Mouse (Mus musculus) frontal cortex, adult (tissue): Measurements from ENCODE around the gene Krt42.
"Not testable (repeated sequence)": the region's sequence is repeated elsewhere in the genome, so short reads cannot be mapped to it uniquely, and the experiment has no call there.

Experiments
- ATAC-seq: cut with Nextera tagmentation; 2 replicates; pipeline ENCODE4 v1.9.2; 2017; ENCODE audit warnings: mild to moderate bottlenecking, moderate library complexity, mixed read lengths; ENCODE audit not compliant: low TSS enrichment

Gene Krt42

DNA sequence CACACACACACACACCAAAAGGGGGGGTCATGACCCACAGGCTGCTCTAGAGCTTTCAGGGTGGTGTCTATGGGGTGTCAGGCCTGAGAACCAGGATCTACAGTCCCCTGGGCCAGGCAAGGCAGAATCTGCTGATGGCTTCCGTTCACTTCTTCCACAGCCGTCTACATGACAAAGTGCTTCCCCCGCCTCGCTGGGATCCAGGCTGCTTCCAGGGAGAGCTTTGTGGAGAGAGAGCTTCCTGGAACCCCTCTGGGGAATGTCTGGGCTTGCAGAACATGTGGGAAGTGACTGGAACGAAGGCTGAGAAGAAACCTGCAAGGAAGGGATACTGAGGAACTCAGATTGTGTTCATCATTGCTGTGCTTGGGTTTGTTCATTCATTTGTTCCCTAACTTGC lies 9.1 kb upstream of the Krt42 start:
- ATAC-seq = no peak

DNA sequence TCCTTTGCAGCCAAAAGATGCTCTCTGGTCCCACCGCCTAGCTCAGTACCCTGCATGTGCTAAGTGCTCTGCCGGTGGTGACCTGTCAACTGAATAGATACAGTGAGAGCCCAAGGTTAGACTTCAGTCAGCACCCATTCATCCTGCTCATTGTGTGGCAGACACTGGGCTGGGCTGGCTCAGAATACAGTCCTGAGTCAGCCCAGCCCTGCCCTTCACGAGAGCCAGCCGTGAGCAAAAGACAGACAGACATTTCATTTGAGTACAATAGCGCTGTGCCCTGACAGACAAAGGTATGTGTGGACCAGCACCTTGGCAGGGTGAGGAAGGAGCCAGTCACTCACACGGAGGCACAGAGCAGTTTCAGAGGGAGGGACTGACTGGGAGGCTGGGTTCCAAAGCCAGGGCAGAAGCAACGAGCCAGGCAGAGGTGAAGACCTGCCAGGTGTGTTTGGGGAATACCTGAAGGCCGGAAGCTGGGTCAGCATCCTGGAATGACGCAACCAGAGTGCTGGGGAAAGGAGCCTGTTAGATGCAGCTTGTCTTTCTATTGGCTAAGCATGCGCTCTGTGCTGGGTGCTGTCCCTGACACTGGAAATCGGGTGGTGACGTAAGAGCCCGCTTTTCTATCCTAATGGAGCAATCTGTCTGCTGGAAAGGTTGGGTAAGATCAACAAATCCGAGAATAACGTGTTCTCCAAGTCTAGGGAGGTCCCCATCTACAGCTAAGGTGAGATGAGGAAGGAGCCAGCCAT lies 8.2 kb upstream of the Krt42 start:
- no peak for ATAC-seq

DNA sequence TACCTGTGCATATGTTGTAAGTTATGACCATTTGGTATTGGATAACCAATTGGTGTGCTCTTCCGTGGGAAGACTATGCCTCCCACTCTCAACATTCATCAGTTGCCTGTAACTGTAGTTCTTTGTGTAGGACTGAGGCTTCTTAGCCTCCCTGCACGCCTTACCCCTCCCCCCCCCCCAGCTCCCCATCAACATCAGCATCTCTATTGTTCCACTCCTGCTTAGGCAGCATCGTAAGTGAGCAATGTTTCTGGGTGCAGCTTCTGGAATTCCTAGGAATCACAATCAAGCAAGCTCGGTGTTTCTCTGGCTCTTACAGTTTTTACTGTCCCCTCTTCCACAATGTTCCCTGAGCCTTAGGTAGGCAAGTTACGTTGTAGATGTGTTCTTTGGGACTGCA lies 5.8 kb upstream of the Krt42 start:
- ATAC-seq = no peak

DNA sequence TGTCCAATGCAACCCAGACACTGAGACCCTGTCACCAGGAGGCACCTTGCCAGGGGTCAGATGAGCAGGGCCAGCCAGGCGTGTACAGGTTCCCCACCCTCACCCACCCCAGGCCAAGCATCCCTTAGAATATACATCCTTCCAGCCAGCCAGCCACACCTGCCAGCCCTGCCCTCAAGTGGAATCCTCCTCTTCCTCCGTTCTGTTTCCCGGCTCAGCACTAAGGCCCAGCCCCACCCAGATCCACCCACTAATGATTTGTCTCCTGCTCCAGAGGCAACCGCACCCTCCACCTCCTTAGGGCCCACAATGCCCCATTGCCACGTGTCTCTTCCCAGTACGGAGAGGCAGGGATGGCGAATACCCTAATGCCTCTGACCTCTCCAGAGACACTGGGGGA lies 5.0 kb upstream of the Krt42 start:
- no peak for ATAC-seq

DNA sequence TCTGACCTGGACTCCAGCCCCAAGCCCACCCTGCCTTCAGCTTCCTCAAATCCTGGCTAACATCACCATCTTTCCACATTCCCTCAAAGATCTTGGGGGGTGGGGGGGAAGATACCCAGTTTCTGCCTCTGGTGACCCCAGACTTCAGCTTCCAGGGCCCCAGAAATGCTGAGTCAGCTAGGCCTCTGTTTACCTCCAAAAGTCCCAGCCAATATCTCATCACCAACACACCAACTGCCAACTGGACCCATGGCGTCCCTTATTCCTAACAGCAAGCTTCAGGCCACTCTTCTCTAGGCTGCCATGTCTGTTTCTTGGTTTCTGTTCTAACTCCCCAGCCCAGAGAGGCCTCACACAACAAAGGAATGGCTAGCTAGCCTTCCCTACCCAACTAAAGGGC lies 2.2 kb upstream of the Krt42 start:
- ATAC-seq = no peak

DNA sequence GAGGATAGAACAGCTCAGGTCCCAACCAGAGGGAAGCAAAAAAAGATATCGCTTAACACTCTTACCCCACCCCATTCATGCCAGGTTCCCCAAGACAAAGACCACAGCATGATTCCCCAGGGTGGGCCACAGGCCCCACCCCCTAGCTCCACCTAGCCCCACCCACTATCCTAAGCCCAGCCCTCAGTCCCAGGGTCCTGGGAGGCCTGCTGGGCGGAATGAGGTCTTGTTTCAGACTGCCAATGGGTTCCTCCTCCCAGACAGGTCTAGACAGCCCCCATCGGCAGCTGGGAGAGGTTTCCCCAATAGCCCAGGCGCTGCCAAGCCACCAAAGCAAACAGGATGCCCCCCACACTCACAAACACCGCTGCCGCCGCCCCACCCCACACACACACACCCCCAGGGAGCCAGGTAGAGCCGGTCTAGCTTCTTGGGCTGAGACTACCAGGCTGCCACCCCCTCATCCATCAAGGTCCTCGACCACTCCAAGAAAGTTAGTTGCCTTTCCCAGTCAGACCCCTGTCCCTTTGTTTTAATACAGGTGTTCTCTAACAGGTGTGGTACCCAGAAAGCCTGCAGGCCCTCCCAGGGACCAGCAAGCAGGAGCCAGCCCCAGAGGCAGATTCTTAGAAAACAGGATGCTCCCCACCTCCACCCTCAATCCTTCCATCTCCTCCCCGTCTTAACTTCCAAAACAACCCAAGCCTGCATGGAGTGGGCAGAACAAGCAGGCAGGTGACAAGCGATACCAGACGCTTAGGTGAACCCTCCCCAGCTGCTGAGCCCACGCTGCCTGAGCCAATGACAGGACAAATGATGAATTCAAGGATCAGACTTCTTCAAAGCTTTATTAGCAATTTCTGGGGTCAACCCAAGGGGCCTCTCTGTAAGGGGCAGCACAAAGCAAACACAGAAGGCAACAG lies 7.4 kb downstream of the Krt42 start:
- no peak for ATAC-seq

DNA sequence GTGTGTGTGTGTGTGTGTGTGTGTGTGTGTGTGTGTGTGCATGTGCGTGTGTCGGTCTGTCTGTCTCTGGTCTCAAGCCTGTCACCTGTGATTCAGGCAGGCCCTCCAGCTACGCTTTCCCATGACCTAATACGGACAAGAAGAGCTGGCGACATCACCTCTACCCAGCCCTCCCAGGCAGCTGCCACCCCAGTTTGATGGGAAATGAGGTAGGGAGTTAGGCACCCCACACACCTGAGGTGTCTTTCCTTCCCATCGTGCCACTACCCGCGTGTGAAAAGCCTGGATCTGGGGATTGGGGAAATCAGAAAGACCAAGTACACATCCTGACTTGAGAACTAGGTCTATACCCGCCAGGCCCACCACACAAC lies 8.5 kb downstream of the Krt42 start:
- no peak for ATAC-seq

DNA sequence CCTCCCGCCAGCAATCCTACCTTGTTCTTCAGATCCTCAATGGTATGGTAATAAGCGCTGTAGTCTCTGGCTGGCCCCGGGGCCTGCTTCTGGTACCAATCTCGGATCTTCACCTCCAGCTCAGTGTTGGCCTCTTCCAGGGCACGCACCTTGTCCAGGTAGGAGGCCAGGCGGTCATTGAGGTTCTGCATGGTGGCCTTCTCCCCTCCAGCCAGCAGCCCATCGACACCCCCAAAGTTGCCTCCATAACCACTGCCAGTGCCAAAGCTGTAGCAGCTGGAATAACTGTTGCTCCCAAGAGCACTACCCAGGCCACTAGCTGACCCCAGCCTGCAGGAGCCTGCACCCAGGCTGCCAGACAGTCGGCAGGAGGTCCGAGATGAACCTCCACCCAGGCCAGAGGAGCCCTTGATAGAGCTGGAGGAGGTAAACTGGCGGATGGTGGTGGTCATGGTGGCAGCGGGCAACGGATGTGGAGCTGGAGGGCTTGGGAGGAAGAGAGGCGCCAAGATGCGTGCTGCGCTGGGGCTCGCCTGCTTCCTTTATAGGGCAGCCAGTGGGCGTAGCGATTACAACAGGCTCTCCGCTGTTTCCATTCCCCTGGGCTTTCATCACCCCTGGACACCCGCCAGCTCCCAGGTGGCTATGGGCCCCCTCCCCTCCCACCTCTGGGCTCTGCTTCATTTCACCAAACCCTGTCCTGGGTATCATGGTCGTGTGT lies 9.0 kb downstream of the Krt42 start, which contains the start of gene Krt17:
TSS of gene Krt17 (minus strand) at position 516 of the 721 bp plus-strand sequence.
- no peak for ATAC-seq

DNA sequence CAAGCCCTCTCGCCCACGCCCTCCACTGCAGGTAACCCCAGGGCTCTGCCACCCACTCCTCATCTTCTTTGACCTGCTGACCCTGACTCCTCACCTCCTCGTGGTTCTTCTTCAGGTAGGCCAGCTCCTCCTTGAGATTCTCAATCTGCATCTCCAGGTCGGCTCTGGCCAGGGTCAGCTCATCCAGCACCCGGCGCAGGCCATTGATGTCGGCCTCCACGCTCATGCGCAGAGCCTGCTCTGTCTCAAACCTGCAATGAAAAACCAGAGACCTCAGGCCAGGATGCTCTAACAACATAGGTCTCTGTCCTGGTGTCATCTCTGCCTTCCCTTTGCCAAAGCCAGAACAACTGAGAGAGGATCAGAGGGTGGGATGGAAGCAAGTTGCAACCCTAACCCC lies 10.6 kb downstream of the Krt42 start:
- no peak for ATAC-seq

DNA sequence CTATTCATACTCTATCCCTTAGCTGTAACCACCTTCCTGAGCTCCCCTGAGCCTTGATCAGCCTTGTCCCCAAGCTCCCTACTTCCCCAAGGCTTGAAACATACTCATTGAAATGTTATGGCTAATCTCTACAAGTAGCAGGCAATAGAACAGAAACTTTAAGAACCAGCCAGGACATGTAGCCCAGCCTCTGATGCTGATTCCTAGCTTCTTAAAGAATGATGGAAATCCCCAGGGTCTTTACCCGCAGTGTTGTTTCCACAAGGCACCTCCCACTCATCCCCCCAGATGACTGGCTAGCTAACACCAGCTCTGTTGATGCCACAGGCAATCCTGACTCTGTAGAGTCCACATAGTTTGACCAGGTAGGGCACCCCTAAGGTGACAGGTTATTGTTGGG lies 11.7 kb downstream of the Krt42 start:
- no peak for ATAC-seq

DNA sequence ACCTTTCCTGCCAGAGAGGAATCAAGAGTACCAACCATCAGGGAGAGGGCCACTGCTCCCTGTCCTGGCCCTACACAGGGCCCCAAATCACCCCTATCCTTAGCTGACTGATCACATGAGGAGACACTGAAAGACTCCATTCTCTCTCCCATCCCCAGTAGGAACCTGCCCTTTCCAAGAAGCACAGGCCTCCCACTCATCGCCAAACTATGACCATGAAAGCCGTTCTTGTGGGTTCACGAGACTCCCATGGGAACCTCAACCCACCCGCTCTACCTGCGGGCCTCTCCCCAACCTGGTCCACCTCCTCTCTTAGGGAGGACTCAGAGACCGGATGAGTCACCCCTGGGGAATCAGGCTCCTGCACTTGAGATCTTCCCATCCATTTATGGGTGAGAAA lies 14.2 kb downstream of the Krt42 start:
- no peak for ATAC-seq

DNA sequence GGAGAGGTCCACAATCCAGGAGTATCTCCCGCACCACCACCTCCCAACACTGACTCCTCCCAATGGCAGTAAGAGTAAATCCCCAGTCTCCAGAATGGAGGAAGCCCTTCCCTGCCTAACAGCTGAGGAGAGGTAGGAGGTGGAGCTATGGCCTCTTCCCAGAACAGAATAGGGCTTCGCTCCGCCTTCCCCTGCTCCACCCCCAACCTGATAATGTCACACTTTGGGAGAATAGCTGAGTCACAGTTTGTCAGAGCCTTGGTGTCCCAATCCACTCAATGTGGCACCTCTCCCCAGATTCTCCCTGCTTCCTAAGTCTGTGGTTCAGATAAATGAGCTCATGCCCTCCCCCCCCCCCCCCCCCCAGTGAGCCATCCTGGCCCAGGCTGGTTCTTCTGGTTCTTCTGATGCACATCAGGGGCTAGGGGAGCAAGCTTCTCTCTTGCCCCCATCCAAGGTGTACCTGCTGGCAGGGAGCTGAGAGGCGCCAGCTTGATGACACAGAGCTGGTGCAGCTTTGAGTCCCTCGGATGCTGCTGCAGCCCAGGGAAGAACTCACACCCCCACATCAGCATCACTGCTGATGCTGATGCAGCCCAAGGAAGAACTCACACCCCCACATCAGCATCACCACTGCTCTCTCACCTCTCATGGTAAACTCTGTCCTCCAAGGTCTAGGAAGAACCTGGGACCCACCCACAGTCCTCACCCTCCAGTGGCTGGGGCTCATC lies 15.1 kb downstream of the Krt42 start:
- ATAC-seq = peak; percentile 86

DNA sequence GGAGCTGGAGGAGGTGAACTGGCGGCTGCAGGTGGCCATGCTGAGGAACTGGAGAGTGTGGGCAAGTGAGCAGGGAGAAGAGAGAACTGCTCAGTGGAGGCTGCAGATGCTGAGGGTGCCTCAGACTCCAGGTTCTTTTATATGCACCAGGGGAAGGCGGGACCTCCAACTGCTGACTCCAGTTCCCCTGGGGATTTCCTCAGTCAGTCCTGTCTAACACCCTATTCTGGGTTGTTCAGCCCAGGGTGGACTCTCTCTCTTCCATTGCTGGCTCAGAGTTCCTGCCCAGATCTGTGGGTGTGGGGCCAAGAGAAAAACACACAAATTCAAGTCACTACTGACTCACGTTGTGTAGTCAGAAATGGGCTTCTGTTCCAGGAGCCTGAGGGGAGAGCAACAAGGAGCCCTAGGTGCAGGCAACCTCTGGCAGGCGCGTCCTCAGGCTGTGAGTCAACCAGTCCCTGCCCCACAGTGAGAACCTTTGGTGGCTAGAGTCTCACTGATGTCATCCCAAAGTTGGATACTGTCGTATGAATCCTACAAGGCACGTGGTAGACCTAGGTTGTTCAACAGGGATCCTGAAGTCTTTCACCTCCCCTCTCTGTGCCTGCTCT lies 20.7 kb downstream of the Krt42 start, which contains the start of gene Krt16:
TSS of gene Krt16 (minus strand) at position 51 of the 614 bp plus-strand sequence.
- ATAC-seq = no peak

DNA sequence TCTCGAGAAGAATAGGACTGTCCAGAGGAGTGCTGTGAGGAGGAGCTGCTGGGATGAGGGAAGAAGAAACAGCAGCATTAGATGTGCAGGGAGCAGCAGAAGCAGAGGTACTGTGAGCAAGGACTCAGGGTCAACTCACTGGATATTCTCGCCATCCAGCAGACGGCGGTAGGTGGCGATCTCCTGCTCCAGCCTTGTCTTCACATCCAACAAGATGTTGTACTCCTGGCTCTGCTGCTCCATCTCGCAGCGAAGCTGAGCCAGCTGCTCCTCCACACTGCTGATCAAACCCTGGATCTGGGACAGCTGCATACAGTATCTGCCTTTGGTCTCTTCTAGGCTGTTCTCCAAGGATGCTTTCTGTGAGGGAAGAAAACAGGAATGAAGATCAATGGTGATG lies 23.2 kb downstream of the Krt42 start:
- ATAC-seq = peak; percentile 38; the same call in 1 of the 2 replicates

DNA sequence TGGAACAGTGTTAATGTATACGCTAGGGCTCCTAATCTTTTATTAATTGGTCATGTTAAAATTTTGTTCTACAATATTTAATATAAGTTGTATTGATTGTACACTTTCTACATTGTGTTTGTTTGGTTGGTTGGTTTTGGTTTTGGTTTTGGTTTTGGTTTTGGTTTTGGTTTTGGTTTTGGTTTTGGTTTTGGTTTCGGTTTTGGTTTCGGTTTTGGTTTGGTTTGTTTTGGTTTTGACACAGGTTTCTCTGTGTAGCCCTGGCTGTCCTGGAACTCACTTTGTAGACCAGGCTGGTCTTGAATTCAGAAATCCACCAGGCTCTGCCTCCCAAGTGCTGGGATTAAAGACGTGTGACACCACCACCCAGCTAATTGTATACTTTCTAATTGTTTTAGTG lies 29.4 kb downstream of the Krt42 start:
- not testable (repeated sequence) for ATAC-seq

DNA sequence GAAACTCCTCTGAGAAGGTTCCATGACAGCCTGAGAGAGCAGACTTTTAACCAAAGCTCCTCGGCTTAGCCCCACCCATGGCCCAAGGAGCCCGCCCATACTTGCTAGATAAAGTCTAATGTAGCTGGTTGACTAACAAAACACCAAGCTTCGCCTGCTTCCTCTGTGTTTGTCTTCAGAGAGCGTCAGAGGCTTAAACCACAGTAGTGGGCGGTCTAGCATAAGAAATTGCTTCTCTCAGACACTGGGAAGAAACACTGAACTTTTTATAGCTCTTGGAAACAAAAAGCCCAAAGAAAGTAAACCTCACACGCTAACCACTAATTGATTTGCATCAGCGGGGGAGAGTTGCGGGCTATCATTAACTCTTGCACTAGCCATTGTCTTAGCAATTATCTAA lies 47.9 kb downstream of the Krt42 start:
- peak; percentile 47; the same call in 1 of the 2 replicates for ATAC-seq

DNA sequence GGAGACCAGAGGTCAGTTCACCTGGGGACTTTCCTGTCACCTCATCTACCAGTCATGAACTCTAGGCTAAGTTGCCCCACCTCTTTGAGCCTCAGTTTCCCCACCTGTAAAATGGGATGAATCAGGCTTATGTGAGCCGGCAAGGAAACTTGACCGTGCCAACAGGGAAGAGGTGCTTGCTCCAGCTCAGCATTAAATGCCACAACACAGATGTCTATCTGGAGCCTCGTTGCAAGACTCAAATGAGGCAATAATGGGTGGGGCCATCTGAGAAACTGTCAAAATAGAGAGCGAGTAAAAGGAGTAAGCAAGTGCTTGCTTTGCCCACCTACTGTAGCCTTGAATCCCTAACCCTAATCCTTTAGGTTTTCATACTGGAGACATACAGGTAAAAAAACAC lies 50.4 kb downstream of the Krt42 start:
- ATAC-seq = no peak
